Mouse (Mus musculus): Measurements from ENCODE around the gene Flywch2. TPM values are rescaled to one million over a fixed set of nuclear protein-coding genes. Genes with fewer than 3 reads are reported as not detected.
A peak's percentile ranks its signal among the peaks of the same experiment; 100 is the strongest.

Gene Flywch2
- total RNA-seq, 2 experiments from 2014 or later, result 5.6 TPM; not detected in 1

DNA sequence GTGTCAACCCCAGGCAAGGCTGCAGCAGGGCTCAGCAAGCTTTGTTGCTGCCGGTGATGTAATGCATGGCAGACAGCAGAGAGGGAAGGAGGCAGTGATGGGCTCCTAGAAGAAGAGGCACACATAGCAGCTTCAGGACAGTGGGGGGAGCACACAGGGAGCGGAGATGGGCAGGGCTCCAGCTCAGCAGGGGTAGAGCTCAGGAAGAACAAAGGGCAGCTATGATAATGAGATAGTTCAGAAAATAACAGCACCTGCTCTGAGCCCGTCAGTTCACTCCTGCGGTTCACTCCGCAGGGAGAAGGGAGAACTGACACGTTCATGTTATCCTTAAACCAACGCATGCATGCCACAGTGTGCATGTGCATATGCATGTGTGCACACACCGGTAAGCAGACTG is 27.1 kb downstream of the Flywch2 start:
- no peak for ATAC-seq (replicated peaks; ENCODE audit: low FRiP score, low TSS enrichment, poor library complexity, severe bottlenecking)

DNA sequence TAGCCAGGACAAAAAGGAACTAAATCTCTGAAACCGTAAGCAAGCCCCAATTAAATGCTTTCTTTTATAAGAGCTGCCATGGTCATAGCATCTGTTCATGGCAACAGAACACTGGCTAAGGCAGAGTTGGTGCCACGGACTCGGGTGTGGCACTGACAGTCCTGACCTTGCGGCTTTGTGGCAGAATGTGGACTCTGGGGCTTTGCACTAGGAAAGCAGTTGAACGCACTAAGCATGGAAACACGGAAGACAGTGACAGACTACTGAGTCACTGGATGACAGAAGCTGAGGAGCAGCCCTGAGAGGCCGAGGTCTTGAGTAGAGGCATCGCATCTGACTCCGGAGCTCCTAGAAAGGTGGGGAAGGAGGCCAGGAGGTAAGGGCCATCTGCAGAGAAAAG is 28.3 kb downstream of the Flywch2 start:
- no peak for ATAC-seq (replicated peaks; ENCODE audit: low FRiP score, low TSS enrichment, poor library complexity, severe bottlenecking)

DNA sequence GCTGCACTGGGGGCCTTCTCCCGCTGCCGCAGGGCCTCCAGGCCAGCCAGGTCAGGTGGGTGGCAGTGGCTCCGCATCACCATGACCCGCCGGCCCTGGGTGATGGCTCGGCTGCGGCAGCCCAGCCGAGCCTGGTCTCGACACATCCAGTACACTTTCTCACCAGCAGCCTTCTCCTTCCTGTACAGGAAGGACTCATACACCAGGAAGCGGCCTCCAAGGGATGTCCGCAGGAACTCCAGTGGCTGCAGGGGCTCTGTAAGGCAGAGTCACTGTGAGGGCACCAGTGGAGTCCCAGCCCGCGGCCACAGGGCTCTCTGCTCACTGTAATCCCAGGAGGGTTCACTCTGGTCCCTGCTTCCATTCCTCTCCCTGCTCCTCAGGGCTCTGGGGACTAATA is 30.2 kb downstream of the Flywch2 start:
- no peak for ATAC-seq (replicated peaks; ENCODE audit: low FRiP score, low TSS enrichment, poor library complexity, severe bottlenecking)

DNA sequence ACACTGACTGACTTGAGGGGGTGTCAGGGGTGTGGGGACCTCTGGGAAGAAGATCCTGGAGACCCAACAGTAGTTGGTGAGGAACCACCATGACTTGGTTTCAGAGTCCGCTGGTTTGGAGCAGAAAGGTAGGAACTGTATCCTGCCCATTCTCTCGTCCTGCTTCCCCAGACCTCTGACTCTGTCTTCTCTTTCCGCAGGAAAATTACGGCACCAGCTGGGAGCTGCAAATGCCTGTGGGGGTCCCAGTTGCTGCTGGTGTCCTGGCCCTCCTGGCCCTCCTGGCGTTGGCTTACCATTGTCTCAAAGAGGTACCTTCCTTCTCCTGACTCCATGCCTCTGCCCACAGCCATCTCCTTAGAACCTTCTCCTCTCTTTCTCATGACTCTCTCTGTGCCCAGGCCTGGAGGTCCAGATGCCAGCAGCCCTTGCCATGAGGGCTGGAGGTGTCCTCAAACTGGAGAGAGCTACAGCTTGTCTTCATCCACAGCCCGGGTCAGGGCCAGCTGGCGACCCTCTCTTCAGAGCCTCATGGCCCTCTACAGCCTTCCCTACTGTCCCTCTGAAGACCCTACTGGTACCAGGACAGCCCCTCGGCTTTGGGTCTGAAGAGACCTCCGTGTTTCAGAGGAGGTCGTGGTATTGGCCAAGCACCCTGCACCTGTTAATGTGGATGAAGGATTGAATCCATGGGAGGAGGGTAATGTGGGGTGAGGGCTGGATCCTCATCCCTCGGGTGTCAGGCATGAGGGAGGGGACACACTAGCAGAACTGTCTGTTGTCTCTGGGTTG is 36.3 kb downstream of the Flywch2 start:
- ATAC-seq (replicated peaks; ENCODE audit: low FRiP score, low TSS enrichment, poor library complexity, severe bottlenecking), result no peak

DNA sequence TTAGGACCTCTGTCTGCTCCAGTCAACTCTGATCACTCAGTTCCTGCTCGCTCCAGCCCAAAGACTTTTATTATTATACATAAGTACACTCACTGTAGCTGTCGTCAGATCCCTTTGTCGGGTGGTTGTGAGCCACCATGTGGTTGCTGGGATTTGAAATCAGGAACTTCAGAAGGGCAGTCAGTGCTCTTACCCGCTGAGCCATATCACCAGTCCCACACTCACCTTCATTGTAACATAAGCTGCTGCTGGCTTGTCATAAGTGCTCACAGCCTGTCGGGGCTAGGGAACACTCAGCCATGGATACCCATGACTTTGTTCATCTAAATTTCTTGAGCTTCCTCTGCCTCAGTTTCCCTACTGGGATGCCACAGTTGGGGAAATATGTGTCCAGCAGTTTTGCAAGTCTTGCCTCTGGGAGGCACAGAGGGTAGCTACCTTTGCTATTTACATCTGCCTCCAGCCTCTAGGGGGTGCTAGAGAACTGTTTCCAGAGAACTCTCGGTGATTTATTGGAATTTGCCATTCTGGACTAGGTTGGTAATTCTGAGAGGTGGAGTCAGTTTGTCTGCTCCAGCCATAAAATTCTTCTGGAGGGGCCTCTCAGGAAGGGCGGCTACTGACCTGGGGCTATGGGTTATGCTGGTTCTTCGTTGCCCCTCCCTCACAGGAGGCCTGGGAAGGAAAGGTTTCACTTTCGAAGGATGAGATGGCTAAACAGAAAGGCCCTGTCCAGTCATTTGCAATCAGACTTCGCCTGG is 37.1 kb downstream of the Flywch2 start:
- peak; percentile 63 for ATAC-seq (replicated peaks; ENCODE audit: low FRiP score, low TSS enrichment, poor library complexity, severe bottlenecking)

DNA sequence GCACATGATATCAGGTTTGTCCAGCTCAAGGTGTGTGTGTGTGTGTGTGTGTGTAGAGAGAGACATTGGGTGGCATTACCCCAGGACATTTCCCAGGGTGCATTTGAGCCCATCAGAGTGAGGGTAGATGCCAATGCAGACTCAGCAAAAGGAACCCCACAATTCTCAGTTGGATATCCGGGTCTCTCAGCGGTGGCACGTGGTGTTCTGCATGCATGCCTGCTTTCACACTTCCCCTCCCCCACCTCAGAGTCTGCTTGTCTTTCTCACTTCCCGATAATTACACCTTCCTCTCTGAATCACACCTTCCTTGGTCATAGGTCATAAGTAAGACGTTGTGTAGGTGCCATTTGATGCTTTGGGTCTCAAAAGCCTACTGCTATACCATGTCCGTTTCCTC is 37.9 kb downstream of the Flywch2 start:
- ATAC-seq (replicated peaks; ENCODE audit: low FRiP score, low TSS enrichment, poor library complexity, severe bottlenecking), result no peak

DNA sequence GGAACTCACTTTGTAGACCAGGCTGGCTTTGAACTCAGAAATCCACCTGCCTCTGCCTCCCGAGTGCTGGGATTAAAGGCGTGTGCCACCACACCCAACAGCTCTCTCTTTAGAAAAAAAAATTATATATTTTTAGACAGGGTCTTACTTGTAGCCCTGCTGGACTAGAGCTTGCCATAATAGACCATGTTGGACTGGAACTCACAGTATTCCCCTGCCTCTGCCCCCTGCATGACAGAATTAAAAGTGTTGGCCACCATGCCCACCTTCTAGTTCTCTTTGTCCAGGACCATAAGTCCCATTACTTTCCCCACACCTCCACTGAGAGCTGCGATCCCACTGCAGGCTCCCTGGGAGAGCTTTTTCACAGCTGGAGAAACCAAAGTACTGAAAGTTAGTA is 38.4 kb downstream of the Flywch2 start:
- ATAC-seq (replicated peaks; ENCODE audit: low FRiP score, low TSS enrichment, poor library complexity, severe bottlenecking), result no peak

DNA sequence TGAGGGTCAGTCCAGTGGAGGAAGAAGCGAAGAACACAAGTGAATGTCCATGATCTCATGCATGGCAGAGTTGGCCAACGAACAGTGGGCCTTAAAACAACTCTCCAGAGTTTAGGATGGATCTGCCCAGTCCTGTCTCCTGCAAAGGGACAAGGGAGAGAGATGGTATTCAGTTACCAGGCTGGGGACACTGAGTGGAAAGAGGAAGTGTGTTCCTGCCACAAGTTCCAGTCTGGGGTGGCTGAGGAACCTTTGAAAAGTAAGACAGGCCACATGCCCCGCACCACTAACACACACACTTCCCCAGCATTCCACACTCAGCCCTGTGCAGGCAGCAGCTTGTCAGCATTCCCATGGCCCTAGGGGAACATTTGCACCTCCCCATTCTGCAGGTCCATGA is 39.1 kb downstream of the Flywch2 start:
- no peak for ATAC-seq (replicated peaks; ENCODE audit: low FRiP score, low TSS enrichment, poor library complexity, severe bottlenecking)

DNA sequence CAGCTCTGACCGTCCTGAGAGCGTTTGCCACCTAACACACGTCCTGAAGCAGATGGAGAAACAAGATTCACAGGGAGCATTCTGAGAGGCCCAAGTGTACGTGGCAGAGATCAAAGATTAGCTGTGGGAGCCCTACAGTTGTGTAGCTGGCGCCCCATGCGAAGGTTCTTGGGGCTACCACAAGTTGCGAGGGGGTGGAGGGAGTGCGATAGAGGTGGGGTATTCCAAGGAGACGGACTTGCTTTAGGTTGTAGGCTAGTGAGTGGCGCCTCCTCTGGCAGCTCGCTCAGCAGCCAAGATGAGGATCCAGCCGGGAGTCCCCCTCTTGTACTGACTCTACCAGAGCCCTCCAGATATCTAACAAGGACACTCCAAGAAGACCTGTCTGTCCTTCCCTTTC is 39.6 kb downstream of the Flywch2 start:
- no peak for ATAC-seq (replicated peaks; ENCODE audit: low FRiP score, low TSS enrichment, poor library complexity, severe bottlenecking)

DNA sequence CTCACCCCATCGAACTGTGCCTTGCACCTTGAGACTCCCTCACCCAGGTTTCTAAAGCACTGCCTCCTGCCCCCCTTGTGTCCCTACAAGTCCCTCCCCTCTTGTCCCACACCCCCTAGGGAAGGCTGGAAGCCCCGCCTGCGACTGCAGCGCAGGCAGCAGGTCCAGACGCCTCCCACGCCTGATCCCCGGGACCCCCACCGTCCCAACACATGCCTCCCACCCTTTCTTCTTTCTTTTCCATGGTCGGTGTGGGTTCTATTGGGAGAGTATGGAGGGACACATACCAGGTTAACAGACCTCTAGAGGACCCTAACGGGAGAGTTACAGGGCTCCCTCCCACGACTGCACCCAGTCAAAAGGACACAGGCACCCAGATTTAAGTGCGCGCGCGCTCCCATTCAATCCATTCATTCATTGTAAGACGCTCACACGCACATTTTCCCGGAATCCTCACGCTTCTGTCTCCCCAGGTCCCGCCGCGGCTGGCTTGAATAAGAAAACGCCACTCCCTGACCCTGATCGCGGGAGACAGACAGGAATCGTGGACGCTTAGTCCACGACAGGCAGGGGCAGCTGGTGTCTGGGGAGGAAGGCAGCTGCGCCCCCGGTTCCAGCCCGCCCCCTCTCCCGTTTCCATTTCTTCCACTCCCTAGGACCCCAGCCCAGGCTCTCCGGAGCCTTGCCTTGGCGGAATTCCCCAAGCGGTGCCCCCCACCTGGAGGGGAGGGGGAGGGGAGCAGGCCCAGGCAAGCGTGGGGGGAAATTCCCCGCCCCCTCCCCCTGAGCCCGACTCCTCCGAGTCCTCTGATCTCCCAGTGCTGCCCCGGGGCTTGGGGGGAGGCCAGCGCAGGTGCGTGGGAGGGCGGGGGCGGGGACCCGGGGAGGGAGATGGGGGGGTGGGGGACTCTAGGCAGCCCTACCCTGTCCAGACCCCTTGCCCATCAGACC is 40.3 kb downstream of the Flywch2 start, which contains the start of gene Kremen2:
TSS of gene Kremen2 (minus strand) at position 533 of the 951 bp plus-strand sequence.
- no peak for ATAC-seq (replicated peaks; ENCODE audit: low FRiP score, low TSS enrichment, poor library complexity, severe bottlenecking)

DNA sequence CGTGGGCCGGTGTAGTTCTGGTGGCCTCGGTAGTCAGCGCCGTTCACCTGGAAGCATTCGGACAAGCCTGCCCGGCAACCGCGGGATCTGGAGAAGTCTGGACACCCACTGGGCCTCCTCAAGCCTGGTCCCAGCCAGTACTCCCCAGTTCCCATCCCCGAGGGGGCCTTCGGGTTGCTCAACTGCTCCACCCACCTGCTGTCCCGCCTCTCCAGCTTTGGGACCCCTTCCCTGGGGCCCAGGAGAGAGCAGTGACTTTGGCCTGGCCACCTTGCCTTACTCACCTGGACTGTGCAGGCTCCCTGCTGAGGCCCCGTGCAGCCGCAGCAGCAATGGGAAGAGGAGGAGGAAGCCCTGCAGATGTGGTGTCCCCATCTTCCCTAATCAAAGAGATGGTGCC is 41.2 kb downstream of the Flywch2 start:
- no peak for ATAC-seq (replicated peaks; ENCODE audit: low FRiP score, low TSS enrichment, poor library complexity, severe bottlenecking)

DNA sequence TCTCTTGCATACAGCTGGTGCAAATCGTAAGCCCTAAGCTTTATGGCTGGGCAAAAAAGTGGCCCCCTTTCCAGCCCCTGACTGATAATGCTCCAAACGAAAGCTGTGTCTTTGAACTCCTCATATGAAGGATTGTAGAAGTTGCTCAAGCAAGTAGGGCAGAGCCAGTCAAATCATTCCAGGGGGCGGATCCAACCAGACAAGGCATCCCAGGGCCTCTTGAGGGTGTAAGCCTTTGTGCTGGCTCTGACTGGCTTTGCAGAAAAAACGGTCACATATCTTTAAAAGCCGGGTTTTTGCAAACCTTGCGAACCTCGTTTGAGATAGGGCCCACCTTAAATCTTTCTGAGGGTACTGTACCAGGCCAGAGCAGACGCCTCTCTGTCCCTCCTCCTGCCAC is 41.8 kb downstream of the Flywch2 start:
- no peak for ATAC-seq (replicated peaks; ENCODE audit: low FRiP score, low TSS enrichment, poor library complexity, severe bottlenecking)

DNA sequence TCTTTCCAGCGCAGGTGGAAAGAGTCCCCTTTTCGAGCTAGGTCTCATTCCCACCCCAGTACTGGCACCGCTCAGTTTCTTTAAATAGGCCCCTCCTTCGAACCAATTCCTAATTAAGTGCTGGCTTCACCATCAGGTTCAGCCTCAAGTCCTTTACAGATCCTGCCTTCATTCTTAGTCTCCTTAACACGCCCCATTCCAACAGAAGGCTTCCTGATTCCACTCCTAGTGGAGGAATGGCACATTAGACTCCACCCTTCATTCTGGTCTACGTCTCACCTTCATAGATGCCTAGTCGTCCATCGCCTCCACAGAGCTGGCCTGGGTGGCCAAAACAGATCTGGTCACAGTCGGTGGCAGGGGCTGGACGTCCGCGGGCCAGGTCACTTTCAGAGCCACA is 42.9 kb downstream of the Flywch2 start:
- no peak for ATAC-seq (replicated peaks; ENCODE audit: low FRiP score, low TSS enrichment, poor library complexity, severe bottlenecking)

DNA sequence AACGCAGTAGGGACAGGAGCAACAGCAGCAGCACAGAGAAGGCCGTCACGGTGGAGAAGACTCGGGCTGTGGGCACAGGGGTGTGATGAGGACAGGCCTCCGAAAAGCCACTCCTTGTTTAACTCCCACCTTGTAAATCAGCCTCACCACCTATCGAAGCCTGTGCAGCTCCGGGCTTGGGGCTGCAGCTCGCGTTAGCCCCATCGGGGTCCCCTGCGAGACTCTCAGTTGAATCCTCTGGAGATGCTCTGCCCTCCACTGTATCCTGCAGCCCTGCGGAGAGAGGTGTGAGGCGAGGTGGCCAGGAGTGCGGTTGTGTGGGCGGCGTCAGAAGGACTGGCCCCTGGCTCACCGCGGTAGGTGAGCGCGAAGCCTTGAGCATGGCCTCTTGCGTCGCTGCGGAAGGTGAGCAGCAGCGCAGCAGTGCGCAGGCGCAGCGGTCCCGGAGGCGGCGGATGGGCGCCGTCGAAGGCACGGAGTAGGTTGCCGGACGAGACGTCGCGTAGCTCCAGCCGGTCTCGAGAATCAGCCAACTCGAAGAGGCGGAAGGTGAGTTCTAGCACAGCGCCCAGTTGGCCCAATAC is 43.6 kb downstream of the Flywch2 start:
- ATAC-seq (replicated peaks; ENCODE audit: low FRiP score, low TSS enrichment, poor library complexity, severe bottlenecking), result no peak

DNA sequence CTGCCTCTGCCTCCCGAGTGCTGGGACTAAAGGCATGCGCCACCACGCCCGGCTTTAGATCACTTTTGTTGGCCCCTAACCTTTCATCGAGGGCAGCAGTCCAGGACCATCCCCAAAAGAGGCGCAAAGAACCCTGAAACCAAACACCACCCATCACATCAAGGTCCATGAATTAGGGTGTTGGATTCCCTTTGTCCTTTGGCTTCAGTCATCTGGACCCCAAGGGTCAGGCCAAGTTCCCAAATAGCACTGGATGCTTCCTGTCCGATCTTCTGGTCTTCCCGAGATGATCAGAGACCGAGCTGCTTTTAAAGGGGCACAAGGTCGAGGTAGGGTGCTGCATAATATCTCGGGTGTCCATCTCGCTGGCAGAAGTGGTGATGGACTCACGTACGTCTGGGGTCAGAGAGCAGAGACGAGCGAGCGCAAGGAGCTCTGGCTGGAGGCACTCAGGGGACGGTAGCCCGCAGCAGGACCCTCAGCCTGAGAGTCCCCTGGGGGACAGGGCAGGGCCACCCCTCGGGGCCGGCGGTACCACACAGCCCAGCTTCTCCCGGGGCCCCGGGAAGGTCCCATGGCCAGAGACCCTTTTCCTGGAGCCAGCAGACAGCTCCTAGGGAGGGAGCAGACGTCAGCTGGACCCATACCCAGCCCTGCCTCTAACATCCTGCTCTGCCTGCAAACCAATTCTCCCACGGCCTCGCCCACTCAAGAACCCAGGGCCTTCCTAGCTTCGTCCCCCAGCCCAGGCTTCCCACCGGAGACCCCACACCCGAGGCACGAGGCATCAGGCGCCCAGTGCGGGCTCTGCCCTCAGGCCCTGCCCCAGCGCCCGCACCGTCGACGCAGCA is 44.3 kb downstream of the Flywch2 start:
- no peak for ATAC-seq (replicated peaks; ENCODE audit: low FRiP score, low TSS enrichment, poor library complexity, severe bottlenecking)

DNA sequence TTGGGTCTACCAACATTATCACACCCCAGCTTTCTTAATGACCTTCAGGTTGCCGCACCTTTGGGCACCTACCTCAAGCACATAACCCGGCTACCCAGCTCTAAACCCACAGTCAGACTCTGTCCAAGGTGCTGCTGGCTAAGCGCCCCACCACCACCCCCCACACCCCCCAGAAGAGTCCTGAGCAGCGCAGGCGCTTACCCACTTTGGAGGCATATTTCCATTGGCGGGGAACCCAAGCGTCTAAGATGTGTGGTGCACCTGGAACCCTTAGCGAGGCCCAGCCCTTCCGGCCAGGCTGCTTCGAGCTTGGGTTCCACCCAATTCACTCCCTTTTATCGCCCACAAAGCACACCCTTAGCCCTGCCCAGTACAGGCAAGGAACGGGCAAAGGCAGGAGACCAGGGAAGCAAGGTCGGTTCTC is 45.3 kb downstream of the Flywch2 start, which contains the start of gene Paqr4:
TSS of gene Paqr4 (minus strand) at position 270 of the 424 bp plus-strand sequence.
- peak; percentile 57 for ATAC-seq (replicated peaks; ENCODE audit: low FRiP score, low TSS enrichment, poor library complexity, severe bottlenecking)

DNA sequence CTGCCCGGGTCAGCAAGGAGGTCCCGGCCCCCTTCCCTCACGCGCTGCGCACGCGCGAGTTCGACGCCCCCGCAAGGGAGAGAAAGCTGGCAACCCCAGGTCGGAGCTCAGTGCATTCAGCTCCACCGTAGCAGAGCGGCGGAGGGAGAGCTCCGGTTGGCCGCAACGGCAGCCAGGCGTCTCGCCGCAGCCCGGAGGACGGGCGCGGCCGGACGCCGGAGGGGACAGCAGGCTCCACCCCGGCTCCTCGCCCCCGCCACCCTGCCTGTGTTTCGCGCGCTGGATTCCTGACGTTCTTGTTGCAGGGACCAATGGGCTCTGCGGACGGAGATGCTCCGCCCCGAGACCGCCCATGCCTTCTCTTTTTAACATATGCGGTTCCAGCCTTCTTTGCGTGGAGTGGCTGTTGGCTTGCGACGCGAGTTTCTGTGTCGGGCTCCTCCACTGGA is 45.7 kb downstream of the Flywch2 start:
- peak; percentile 79 for ATAC-seq (replicated peaks; ENCODE audit: low FRiP score, low TSS enrichment, poor library complexity, severe bottlenecking)

Measured in megakaryocyte-erythroid progenitor cell, adult 5-6 weeks (primary cell).